Mouse (Mus musculus): ENCODE measurements at regions not wholly inside any gene's neighbourhood (a gene's known extent, or its start where the extent isn't known, plus 50 kb on each side); places are given as distances from the start of the nearest gene placed in this dataset.
"Not testable (repeated sequence)": the region's sequence is repeated elsewhere in the genome, so short reads cannot be mapped to it uniquely, and the experiment has no call there.

DNA sequence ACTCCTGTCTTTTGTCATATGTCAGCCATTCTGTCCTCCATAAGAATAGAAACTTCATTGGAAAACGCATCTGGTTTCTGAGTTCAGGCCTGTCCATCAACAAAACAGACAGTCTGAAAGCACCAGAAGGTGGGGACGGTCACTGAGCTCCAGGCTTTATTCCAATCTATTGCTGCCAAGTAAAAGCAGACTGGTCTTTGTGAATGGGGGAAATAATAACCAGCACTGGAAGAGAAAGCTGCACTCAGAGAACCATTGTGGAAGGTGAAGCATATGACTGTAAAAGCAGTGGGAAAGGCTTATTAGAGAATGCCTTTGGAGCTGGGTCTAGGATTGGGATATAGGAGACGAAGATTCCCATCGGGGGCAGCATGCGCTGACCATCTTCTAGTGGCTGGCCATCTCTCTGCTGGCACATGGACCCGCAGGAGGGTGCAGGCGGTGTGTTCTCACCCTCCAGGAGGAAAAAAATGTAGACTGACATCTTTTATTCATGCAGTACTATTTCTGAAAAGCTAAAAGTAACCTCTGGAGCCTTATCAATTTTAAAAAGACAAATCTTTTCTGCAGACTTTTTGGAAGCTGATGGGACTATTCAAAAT is 1638.0 kb downstream of the Car8 start:
- intact Hi-C loops (cut with DNase I) = no loop called here
- DNase-seq (ENCODE audit: extremely low spot score in 1 of 2, low spot score in 2 of 2) = no peak

DNA sequence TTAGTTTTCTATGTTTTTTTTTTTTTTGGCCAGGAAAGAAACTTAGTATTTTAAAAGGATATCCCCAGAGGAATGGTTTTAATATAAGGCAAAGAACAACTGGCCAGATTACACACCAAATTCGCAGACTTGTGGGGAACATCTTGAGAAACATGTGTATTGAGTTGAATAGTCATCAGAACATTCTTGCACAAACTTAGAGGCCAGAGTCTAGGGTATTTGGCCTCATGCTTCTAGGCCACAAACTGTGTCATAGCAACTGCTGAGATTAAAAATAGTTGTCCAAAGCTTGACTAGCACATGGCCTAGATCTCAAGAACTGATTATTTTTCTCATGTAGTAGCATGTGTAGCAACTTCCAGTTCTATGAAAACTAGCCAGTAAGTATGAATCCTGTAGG is 1642.5 kb downstream of the Car8 start:
- intact Hi-C loops (cut with DNase I) = no loop called here
- DNase-seq (ENCODE audit: extremely low spot score in 1 of 2, low spot score in 2 of 2) = no peak

- DNase-seq (ENCODE audit: extremely low spot score in 1 of 2, low spot score in 2 of 2); intact Hi-C loops (cut with DNase I): not testable (repeated sequence)
These were observed 1646.0 kb downstream of the Car8 start for GRCm38 (mm10) chr4:6592890-6593289.

DNA sequence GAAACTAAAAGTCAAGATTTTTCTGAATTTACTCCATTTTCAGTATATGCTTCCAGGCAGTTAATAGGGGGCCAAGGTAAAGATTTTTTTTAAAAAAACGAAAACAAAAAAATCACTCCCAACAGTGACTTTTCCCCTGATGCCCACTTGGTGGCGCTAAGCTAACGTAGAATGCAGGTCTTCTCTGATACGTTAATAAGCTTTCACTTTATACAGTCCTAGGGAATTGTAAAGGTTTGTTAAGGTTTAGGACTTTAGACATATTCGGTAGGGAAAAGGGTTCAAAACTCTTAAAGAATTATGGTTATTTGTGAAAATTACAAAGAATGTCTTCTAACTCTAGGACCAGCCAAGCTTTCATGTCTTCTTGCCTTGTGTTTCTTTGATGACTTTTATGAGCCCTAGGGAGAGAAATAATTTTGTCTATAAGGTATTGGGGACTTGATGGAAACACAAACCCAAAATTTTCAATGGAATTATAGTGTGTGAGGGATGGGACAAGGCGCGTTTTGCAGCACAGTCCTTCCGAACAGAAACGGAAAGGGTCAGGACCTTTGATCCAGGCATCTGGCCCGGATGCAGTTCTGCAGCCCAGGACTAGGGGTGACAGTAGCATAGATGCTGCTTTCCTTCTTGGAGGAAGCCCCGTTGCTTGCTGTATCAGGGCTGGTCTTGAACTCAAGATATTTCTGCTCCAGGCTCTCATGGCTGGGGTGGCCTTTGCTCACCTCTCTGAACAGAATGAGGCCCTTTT is 1677.1 kb downstream of the Car8 start:
- DNase-seq (ENCODE audit: extremely low spot score in 1 of 2, low spot score in 2 of 2) = peak; percentile 26 to 34
- intact Hi-C loops (cut with DNase I) = loop anchor here (5.0 to 10.0 kb wide), 3 partner anchors 1291 to 1806 kb away; no protein-coding TSS in a partner anchor

- no peak for DNase-seq (ENCODE audit: extremely low spot score in 1 of 2, low spot score in 2 of 2)
- intact Hi-C loops (cut with DNase I) = no loop called here
These were observed 1699.2 kb downstream of the Car8 start for GRCm38 (mm10) chr4:6539626-6540025.

GRCm38 (mm10) chr4:6532441-6532840 is 1706.4 kb downstream of the Car8 start:
- intact Hi-C loops (cut with DNase I) = no loop called here
- DNase-seq (ENCODE audit: extremely low spot score in 1 of 2, low spot score in 2 of 2) = no peak

DNA sequence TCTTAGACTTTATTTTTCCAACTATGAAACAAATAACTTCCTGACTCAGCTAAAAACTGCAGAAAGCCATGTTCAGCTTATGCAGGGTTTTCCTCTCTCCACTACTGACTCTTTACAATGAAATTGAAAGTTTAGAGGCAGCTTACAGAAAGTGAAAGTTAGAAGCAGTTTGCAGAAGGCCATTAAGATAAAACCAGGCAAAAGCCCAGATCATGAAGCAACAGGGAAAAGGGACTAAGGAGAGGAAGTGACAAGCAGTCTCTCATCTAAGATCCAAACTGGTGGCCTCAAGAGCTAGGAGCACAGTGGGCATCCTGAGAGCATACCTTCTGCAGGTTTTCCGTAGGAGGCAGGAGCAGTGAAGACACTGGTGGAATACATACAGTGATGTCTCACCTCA is 1721.2 kb downstream of the Car8 start:
- no peak for DNase-seq (ENCODE audit: extremely low spot score in 1 of 2, low spot score in 2 of 2)
- intact Hi-C loops (cut with DNase I) = no loop called here

DNA sequence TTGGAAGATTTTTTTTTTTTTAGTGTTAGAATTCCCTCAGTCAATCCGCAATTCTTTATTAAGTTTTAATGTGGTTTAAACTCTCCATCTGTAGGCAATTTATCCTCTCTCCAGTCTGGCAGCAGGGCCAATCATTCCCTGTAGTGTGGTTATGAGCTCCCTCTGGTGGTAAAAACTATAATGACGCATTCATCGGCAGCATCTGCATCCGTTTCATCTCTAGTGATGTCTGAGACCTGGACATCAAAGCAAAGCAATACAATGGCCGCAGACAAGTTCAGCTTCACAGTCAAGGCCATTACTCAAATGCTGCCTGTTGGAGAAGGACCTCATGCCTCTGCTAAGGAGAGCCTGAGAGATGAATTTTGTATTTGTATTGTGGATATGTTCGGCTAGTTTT is 1721.7 kb upstream of the Impad1 start:
- intact Hi-C loops (cut with DNase I) = no loop called here
- DNase-seq (ENCODE audit: extremely low spot score in 1 of 2, low spot score in 2 of 2) = peak; percentile 60 to 74

DNA sequence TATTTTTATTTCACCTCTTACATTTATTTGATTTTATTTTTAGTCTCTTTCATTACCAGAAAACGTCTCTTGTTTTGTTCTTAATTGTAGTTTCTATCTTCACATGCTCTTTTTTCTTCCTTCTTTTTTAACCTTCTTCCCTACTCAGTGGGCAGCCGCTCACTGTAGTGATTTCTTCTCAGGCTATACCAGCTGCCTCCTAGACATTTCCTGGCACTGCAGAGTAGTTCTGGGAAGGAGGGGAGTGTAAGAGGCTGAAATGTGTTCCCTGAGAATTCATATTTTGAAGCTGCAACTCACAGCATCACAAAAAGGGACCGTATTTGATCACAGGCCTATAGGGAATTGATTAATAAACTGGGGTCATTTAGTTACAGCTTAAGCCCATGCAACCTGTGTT is 1720.5 kb upstream of the Impad1 start:
- no peak for DNase-seq (ENCODE audit: extremely low spot score in 1 of 2, low spot score in 2 of 2)
- intact Hi-C loops (cut with DNase I) = loop anchor here (2.0 kb wide), 1 partner anchor 289 kb away; no protein-coding TSS in a partner anchor

DNA sequence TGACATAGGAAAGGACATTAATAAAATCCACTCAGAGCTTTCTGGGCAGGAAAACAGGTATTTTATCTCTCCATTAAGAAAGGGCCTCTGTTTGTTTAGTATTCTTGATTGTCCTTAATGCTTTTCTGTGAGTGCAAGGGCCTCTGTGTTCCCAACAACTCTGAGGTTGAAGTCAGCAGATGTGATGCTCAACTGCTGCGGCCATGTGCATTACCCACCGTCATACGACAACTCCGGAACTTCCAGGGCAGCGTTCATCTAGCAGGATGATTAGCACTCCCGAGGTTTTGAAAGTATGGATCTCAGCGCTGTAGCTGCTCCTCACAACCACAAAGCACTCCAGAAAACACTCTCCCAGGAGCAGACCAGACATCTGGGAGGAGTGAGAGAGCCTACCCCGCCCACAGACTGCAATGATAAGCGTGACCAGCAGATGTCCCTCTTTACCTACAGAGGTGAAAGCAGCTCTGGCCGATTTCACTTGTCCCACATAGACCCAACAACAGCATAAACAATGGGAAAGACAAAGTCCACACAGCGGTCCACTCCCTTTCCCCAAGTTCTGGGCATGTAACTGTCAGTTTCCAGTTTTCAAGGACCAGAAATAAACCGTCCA is 1719.7 kb upstream of the Impad1 start:
- peak; percentile 77 to 82 for DNase-seq (ENCODE audit: extremely low spot score in 1 of 2, low spot score in 2 of 2)
- intact Hi-C loops (cut with DNase I) = loop anchor here (2.0 kb wide), 1 partner anchor 288 kb away; no protein-coding TSS in a partner anchor

- no peak for DNase-seq (ENCODE audit: extremely low spot score in 1 of 2, low spot score in 2 of 2)
- intact Hi-C loops (cut with DNase I) = no loop called here
These were observed 1714.9 kb upstream of the Impad1 start for GRCm38 (mm10) chr4:6508091-6508490.

All from left cerebral cortex, postnatal 10 days (tissue).